Mouse (Mus musculus) adrenal gland (tissue): ENCODE results near the gene Fam20b.

Experiments used
- intact Hi-C: fragments of 180-260 bp; cut with DNase I; formaldehyde crosslinking; loops from one replicate; pipeline ENCODE4 v1.15.1; 2025

Fam20b gene

DNA sequence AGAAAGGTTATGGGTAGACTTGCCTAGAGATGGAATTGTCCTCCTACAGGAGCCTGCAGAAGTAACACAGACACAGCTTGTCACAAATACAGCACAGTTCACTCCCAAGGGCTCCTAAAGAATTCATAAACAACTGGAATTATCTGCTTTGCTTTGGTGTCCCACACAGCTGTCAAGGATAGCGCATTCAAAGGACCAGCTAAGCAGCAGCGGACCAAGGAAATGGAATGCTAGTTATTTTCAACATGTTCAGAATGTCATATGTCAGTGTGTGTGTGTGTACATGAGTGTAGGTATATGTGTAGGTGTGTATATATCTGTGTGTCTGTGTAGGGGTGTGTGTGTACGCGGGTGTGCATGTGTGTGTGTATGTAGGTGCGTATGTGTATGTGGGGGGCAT lies 14.1 kb upstream of the Fam20b start:
- intact Hi-C loops: no loop called here

- intact Hi-C loops: no loop called here
Observed at GRCm38 (mm10) chr1:156730802-156731201, 11.9 kb upstream of the Fam20b start.

GRCm38 (mm10) chr1:156727234-156728108 lies 8.6 kb upstream of the Fam20b start:
- intact Hi-C loops: no loop called here

DNA sequence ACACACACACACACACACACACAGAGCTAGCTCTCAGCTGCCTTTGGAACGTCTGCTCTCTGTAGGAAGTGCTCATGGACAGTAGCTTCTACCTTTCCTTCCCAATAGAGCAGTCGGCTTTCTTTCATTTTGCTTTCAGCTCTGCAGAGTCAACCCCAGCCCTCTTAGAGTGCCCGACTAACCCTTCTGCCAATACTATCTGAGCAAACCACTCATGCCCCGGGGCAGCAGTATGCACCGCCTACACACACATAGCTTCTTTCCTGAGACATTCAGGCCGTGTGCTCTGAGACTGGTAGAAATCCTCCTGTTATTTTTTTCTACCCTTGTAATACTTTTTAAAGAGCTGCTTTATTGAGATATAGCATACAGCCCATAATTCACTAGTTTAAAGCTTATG lies 3.2 kb upstream of the Fam20b start:
- intact Hi-C loops: no loop called here

- intact Hi-C loops: no loop called here
Observed at GRCm38 (mm10) chr1:156720046-156720445, 1.2 kb upstream of the Fam20b start.

- intact Hi-C loops: no loop called here
Observed at GRCm38 (mm10) chr1:156718286-156718949, 468 bp downstream of the Fam20b start.

GRCm38 (mm10) chr1:156717751-156718285 lies 1.1 kb downstream of the Fam20b start:
- intact Hi-C loops: no loop called here

DNA sequence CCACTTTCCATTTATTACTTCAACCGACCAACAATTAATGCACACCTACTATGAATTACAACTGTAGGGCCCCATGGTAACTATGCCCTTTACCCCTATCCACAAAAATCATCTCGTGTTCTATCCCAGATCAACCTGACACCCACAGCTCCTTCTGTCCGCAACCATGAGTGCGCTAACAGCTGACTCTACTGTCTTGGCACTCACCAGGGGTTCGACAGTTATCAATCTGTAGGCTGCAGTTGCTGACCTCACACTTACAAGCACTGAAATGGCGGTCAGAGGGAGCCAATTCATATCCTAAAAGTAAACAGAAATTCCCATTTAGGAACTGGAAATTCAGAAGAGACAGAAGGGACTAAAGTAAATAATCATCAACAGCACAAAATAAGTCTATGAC lies 2.2 kb downstream of the Fam20b start:
- intact Hi-C loops: no loop called here

DNA sequence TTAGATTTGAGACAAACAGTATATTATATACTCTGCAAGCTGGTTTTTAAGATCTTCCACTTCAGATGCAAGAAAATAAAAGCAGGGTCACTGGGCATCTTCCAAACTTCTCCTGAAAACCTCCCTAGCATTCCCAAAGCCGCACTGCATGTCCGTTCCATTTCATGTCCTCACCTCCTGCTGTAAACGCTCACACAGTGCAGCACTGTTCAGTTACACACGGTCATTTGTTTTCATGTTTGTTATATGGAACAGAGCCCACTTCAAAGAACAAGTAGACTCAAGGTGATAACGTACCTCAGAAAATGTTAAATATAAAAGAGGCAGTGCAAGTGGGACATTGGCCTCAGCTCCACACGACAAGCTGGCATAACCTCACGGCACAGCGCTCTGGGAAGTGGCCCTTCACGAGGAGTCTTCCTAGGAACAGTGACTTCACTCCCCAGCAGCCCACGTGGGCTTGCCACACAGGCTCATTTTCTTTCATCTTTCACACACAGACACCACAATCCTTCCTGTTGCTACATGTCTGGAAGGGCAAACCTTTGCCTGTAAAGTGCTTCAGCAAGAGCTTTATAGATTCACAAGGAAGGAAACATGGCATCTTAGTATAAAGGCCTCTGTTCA lies 8.3 kb downstream of the Fam20b start:
- intact Hi-C loops: no loop called here

DNA sequence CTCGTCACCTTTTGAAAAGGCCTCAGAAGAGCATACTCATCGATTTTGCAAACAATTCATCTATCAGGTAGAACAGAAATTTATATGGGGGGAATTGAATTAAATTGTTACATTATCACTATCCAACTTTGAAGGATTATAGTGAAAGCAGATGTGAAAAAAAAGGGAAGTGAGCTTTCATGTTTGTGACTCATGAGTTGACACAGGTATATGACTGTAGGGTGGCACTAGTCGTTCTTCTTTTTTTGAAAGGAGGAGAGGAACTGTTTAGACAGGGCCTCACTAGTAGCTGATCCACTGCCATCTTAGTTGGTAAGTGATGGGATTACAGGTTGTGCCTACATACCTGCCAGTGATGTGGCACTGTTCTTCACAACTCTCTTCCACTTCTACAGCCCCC lies 10.2 kb downstream of the Fam20b start:
- intact Hi-C loops: no loop called here

DNA sequence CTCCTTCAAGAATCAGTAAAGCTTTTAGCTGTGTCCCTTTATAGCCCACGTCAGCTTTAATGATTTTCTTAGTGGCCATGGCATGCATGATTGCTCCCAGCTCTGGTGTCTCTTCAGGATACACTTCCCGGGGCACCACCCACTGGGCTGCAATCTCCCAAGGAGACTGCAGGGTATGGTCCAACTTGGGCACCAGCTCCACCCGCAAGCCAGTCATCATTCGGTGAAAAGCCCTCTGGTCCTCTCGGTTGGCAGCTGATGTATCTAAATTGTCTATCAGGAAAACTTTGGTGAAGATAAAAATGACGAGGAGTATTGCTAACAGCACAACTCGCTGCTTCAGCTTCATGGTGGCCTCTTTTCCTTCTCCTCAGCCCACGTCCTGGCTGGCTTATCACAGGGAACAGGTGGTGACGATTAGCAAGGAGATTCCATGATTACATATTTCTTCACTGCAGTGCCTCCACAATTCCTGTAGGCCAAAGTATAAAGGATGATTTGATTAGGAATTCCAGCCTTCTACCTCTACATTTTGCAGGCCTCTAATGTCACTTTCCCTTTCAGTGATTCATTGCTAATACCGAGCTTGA lies 13.1 kb downstream of the Fam20b start:
- intact Hi-C loops: no loop called here

GRCm38 (mm10) chr1:156703444-156703843 lies 15.4 kb downstream of the Fam20b start:
- intact Hi-C loops: no loop called here

DNA sequence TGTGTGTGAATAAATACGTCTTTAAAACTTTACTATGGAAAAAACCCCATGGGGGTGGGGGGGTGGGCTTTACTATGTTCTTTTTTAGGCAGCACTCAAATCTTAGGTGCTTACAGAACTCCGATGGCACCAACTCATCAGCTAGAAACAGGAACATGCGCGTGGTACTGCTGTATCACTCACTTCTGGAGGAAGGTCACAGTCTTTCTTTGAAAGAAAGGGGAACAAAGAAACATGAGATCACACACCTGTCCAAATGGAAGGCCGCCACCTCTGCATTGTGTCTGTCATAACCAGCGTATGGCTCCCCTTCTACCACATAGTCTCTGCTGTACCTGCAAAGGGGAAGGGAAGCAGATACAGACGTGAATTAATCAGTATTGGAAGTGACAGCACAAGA lies 16.7 kb downstream of the Fam20b start:
- intact Hi-C loops: no loop called here

DNA sequence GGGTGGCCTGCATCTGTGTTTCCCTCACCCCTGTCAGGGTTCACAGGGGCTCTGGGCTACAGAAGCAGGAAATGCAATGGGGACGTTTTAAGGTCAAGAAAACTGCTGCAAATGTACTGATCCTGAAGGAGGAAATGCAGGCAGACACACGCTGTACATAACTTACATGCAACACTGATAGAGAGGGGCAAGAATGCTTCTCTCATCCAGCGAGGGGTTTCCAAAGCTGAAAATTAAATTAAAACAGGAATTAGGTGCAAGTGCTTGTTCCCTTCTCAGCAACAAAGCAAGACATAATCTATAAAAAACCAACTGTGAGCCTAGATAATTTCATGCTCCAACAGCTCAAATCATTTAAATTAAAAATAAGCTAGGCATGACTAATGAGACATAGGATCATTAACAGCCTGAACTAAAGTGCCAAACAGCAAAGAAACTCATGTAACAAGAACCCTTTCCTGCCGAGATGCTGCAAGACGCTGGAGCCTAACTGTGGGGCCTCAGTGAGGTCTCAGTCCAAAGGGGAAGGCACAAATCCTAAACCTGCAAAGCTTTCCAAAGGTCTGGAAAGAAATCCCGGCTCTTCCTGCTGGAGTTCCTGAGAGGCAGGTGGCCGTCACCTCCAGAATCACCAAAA lies 32.7 kb downstream of the Fam20b start:
- intact Hi-C loops: no loop called here

GRCm38 (mm10) chr1:156679599-156679998 lies 39.3 kb downstream of the Fam20b start:
- intact Hi-C loops: no loop called here

GRCm38 (mm10) chr1:156677230-156677629 lies 41.7 kb downstream of the Fam20b start:
- intact Hi-C loops: no loop called here

DNA sequence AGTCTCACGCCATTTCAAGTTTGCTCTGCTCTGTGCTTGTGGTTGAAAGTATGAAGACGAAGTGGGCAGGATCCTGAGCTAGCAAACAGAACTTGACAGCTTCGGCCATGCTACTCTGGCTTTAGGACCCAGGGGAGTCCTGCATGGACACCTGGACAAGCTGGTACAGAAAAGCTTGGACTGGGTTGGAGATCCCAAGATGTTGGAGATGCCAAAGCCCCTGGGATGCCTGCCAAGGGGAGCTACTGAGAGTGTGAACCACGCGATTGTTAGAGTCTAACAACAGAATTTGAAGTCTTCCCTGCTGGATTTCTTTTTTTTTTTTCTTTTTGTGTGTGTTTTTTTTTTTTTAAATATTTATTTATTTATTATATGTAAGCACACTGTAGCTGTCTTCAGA lies 42.3 kb downstream of the Fam20b start:
- intact Hi-C loops: no loop called here

GRCm38 (mm10) chr1:156676171-156676570 lies 42.7 kb downstream of the Fam20b start:
- intact Hi-C loops: no loop called here

GRCm38 (mm10) chr1:156674195-156675000 lies 44.5 kb downstream of the Fam20b start, which contains the start of gene Tor3a:
Tor3a (minus strand) TSS chr1:156674356.
- intact Hi-C loops: no loop called here

GRCm38 (mm10) chr1:156673476-156674194 lies 45.3 kb downstream of the Fam20b start:
- intact Hi-C loops: no loop called here
